Comparison of ENCODE assay signal across 22 mouse cellular contexts in the genomic region with DNA sequence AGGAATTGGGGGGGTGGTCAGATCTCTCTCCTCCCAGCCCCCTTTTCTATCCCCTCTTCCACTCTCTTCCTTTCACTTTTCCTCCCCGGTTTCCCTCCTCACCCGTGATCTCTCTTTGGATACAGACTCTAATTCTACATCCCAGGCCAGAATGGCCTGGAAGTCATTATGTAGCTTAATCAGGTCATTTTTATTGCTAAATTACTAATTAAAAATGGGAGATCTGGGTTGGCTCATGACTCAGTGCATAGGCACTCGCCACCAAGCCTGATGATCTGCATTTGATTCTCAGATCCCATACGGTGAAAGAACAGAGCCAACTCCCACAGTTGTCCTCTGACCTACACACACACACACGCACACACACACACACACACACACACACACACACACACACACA. TPM values are rescaled to one million over a fixed set of nuclear protein-coding genes. Genes with fewer than 3 reads are reported as not detected.
A peak's percentile ranks its signal among the peaks of the same experiment; 100 is the strongest.
DNase-seq lines count a peak whose midpoint lies in the region; ATAC-seq lines count a peak whose summit lies in the region.
"Had no signal": no experiment of that assay in that cellular context is flagged by ENCODE, and none has a peak within 500 bp of the region (broad histone marks: within the 10 kb centered on the region; RNA-seq: fewer than 3 reads in every experiment).

No protein-coding gene starts in this region.

- no peak for DNase-seq in forebrain, embryonic 10.5 days (ENCODE audit: extremely low spot score, low spot score)
- no peak for DNase-seq in forebrain, embryonic 14.5 days (ENCODE audit: low spot score)
- DNase-seq in heart, adult 9 months (ENCODE audit: low spot score in 2 of 2) = no peak
- DNase-seq in hindbrain, embryonic 10.5 days (ENCODE audit: low spot score) = no peak
- DNase-seq in hindbrain, embryonic 11.5 days (ENCODE audit: low spot score) = no peak
- DNase-seq in cerebellum, postnatal 10 days = no peak
- DNase-seq: adrenal gland, postnatal 14 days; B cell, adult 2 months; cerebellum, adult 11-12 months; cerebellum, adult 9-10 months; cerebellum, postnatal 36 days; kidney, adult 11 months had no signal

- no peak for ATAC-seq in forebrain, embryonic 14.5 days
- ATAC-seq in heart, embryonic 11.5 days (replicated peaks; ENCODE audit: insufficient number of reproducible peaks, low FRiP score, low TSS enrichment) = no peak
- ATAC-seq in hindbrain, embryonic 11.5 days (ENCODE audit: low FRiP score) = no peak
- ATAC-seq: activated CD4-positive, CD25-positive, alpha-beta regulatory T cell, adult 4 months; CD4-positive, CD25-positive, alpha-beta regulatory T cell, adult 4 months; hindbrain, postnatal 0 days; Patski had no signal

- H3K4me2 ChIP-seq in forebrain, embryonic 14.5 days (ENCODE audit: low read length) = no peak overlapping the region
- no peak overlapping the region; the same call in 1 of the 2 replicates for H3K4me2 ChIP-seq in heart, embryonic 11.5 days
- H3K4me2 ChIP-seq in hindbrain, embryonic 11.5 days (replicated peaks; ENCODE audit: low read depth, low read length) = no peak overlapping the region
- H3K4me2 ChIP-seq: embryonic facial prominence, embryonic 15.5 days; forebrain, embryonic 12.5 days; hindbrain, embryonic 13.5 days had no signal

- H3K27me3 ChIP-seq in forebrain, embryonic 10.5 days (ENCODE audit: poor library complexity, severe bottlenecking) = 0 out of 2 replicates have a peak, but pooled peaks cover 5% of the 10 kb centered on the region
- H3K27me3 ChIP-seq in forebrain, embryonic 14.5 days (replicated peaks; ENCODE audit: control insufficient read depth, insufficient read depth, low read length) = no peaks in the 10 kb centered on the region
- no peaks in the 10 kb centered on the region for H3K27me3 ChIP-seq in heart, embryonic 11.5 days (ENCODE audit: control insufficient read depth, insufficient read depth, low read length)
- H3K27me3 ChIP-seq in hindbrain, embryonic 10.5 days (ENCODE audit: insufficient read depth, poor library complexity, severe bottlenecking) = 0 out of 2 replicates have a peak, but pooled peaks cover 4% of the 10 kb centered on the region
- no peaks in the 10 kb centered on the region for H3K27me3 ChIP-seq in hindbrain, embryonic 11.5 days (ENCODE audit: control insufficient read depth, insufficient read depth, low read length)
- H3K27me3 ChIP-seq: embryonic facial prominence, embryonic 15.5 days; forebrain, embryonic 12.5 days; hindbrain, embryonic 13.5 days; Patski had no signal

- no peak overlapping the region for H3K9ac ChIP-seq in forebrain, embryonic 14.5 days (ENCODE audit: low read length)
- no peak overlapping the region for H3K9ac ChIP-seq in heart, embryonic 11.5 days (ENCODE audit: low read depth, low read length)
- no peak overlapping the region for H3K9ac ChIP-seq in hindbrain, embryonic 11.5 days (ENCODE audit: low read depth, low read length)
- H3K9ac ChIP-seq: embryonic facial prominence, embryonic 15.5 days; forebrain, embryonic 12.5 days; hindbrain, embryonic 13.5 days had no signal

- H3K4me1 ChIP-seq in forebrain, embryonic 10.5 days = peaks cover 60% of the 10 kb centered on the region
- H3K4me1 ChIP-seq in forebrain, embryonic 14.5 days (ENCODE audit: control insufficient read depth, insufficient read depth, low read length) = peaks cover 26% of the 10 kb centered on the region
- peaks cover 36% of the 10 kb centered on the region for H3K4me1 ChIP-seq in heart, embryonic 11.5 days (ENCODE audit: control insufficient read depth, insufficient read depth, low read length)
- peaks cover 36% of the 10 kb centered on the region for H3K4me1 ChIP-seq in hindbrain, embryonic 10.5 days (replicated peaks)
- no peaks in the 10 kb centered on the region; the same call in 1 of the 2 replicates for H3K4me1 ChIP-seq in hindbrain, embryonic 11.5 days (replicated peaks; ENCODE audit: control insufficient read depth, insufficient read depth, low read length)

- H3K4me3 ChIP-seq in forebrain, embryonic 10.5 days = no peak overlapping the region
- no peak overlapping the region for H3K4me3 ChIP-seq in forebrain, embryonic 14.5 days (ENCODE audit: low read depth, low read length)
- H3K4me3 ChIP-seq in heart, embryonic 11.5 days (ENCODE audit: low read depth, low read length) = no peak overlapping the region
- no peak overlapping the region for H3K4me3 ChIP-seq in hindbrain, embryonic 10.5 days
- H3K4me3 ChIP-seq in hindbrain, embryonic 11.5 days (ENCODE audit: low read depth, low read length) = no peak overlapping the region
- H3K4me3 ChIP-seq: embryonic facial prominence, embryonic 15.5 days; erythroblast, embryonic 14.5 days; forebrain, embryonic 12.5 days; hindbrain, embryonic 13.5 days had no signal

- 62% methylated on average over 5 of the region's 5 CpGs for WGBS in forebrain, embryonic 10.5 days
- WGBS in forebrain, embryonic 14.5 days = 44% methylated on average over 5 of the region's 5 CpGs
- 62% methylated on average over 5 of the region's 5 CpGs for WGBS in heart, embryonic 11.5 days (ENCODE audit: insufficient replicate concordance)
- WGBS in hindbrain, embryonic 10.5 days = 75% methylated on average over 5 of the region's 5 CpGs
- 75% methylated on average over 5 of the region's 5 CpGs for WGBS in hindbrain, embryonic 11.5 days

- no peaks in the 10 kb centered on the region for H3K9me3 ChIP-seq in forebrain, embryonic 10.5 days
- no peaks in the 10 kb centered on the region for H3K9me3 ChIP-seq in forebrain, embryonic 14.5 days (replicated peaks; ENCODE audit: control insufficient read depth, low read length)
- no peaks in the 10 kb centered on the region for H3K9me3 ChIP-seq in heart, embryonic 11.5 days (replicated peaks; ENCODE audit: control insufficient read depth, low read length)
- H3K9me3 ChIP-seq in hindbrain, embryonic 10.5 days = no peaks in the 10 kb centered on the region
- H3K9me3 ChIP-seq in hindbrain, embryonic 11.5 days (ENCODE audit: control insufficient read depth, low read length) = no peaks in the 10 kb centered on the region
- H3K9me3 ChIP-seq: embryonic facial prominence, embryonic 15.5 days; forebrain, embryonic 12.5 days; G1E; hindbrain, embryonic 13.5 days had no signal

- no peaks in the 10 kb centered on the region for H3K36me3 ChIP-seq in forebrain, embryonic 10.5 days (replicated peaks)
- H3K36me3 ChIP-seq in forebrain, embryonic 14.5 days (ENCODE audit: control insufficient read depth, insufficient read depth, low read length) = no peaks in the 10 kb centered on the region
- H3K36me3 ChIP-seq in heart, embryonic 11.5 days (ENCODE audit: control insufficient read depth, insufficient read depth, low read length) = no peaks in the 10 kb centered on the region
- H3K36me3 ChIP-seq in hindbrain, embryonic 10.5 days = no peaks in the 10 kb centered on the region
- H3K36me3 ChIP-seq in hindbrain, embryonic 11.5 days (ENCODE audit: control insufficient read depth, insufficient read depth, low read length) = no peaks in the 10 kb centered on the region
- H3K36me3 ChIP-seq: embryonic facial prominence, embryonic 15.5 days; forebrain, embryonic 12.5 days; G1E; hindbrain, embryonic 13.5 days had no signal

- H3K27ac ChIP-seq in forebrain, embryonic 10.5 days = peak overlapping the region; percentile 80
- H3K27ac ChIP-seq in forebrain, embryonic 14.5 days (ENCODE audit: low read depth, low read length) = no peak overlapping the region
- H3K27ac ChIP-seq in heart, embryonic 11.5 days (ENCODE audit: low read depth, low read length) = 0 out of 2 replicates have a peak overlapping the region, but pooled peaks have one; percentile 29
- H3K27ac ChIP-seq in hindbrain, embryonic 10.5 days = peak overlapping the region; percentile 73
- no peak overlapping the region for H3K27ac ChIP-seq in hindbrain, embryonic 11.5 days (ENCODE audit: low read depth, low read length)
- H3K27ac ChIP-seq: embryonic facial prominence, embryonic 15.5 days; hindbrain, embryonic 13.5 days; hindbrain, postnatal 0 days had no signal

RNA-seq across cellular contexts. Expression of a gene that starts 39.2 kb away (rescaled TPM):
- polyA plus RNA-seq in forebrain, embryonic 10.5 days (2016; fragmentation: Nextera tagmentation; extraction: Ambion mirVana) = 0.34 and 1.2 TPM in 2 replicates
- polyA plus RNA-seq in forebrain, embryonic 14.5 days (2014; fragmentation: Nextera tagmentation; extraction: Ambion mirVana) = 1.2 and 1.4 TPM in 2 replicates
- 4.5 and 6.3 TPM in 2 replicates for polyA plus RNA-seq in heart, embryonic 11.5 days (2014; fragmentation: Nextera tagmentation; extraction: Ambion mirVana)
- 1.5 TPM in 2 replicates for polyA plus RNA-seq in hindbrain, embryonic 10.5 days (2016; fragmentation: Nextera tagmentation; extraction: Ambion mirVana)
- 1.4 and 1.6 TPM in 2 replicates for polyA plus RNA-seq in hindbrain, embryonic 11.5 days (2014; fragmentation: Nextera tagmentation; extraction: Ambion mirVana)

RNA-seq across cellular contexts. Expression of a gene that starts 59.9 kb away (rescaled TPM):
- 245 and 247 TPM in 2 replicates for polyA plus RNA-seq in forebrain, embryonic 10.5 days (2016; fragmentation: Nextera tagmentation; extraction: Ambion mirVana)
- polyA plus RNA-seq in forebrain, embryonic 14.5 days (2014; fragmentation: Nextera tagmentation; extraction: Ambion mirVana) = 194 and 212 TPM in 2 replicates
- 330 and 334 TPM in 2 replicates for polyA plus RNA-seq in heart, embryonic 11.5 days (2014; fragmentation: Nextera tagmentation; extraction: Ambion mirVana)
- polyA plus RNA-seq in hindbrain, embryonic 10.5 days (2016; fragmentation: Nextera tagmentation; extraction: Ambion mirVana) = 253 and 254 TPM in 2 replicates
- polyA plus RNA-seq in hindbrain, embryonic 11.5 days (2014; fragmentation: Nextera tagmentation; extraction: Ambion mirVana) = 279 TPM in 2 replicates

Comparison
In these comparisons a context has a peak if more than half of its experiments do, and no peak if none do; other contexts are left out.
1. H3K27ac ChIP-seq: peak in forebrain, embryonic 10.5 days (single experiment), heart, embryonic 11.5 days (single experiment) and hindbrain, embryonic 10.5 days (single experiment); none in forebrain, embryonic 14.5 days (single experiment) and hindbrain, embryonic 11.5 days (single experiment).